Mouse (Mus musculus) left cerebral cortex, postnatal 25 days (tissue): Measurements from ENCODE around the gene Gcnt2. TPM values are rescaled to one million over a fixed set of nuclear protein-coding genes. Genes with fewer than 3 reads are reported as not detected.

Source experiments
- microRNA-seq, 2 experiments: library from miRNA; unstranded; fragments of <30 nt; microRNA quantifications; one replicate each; pipeline ENCODE4 v1.2.0; 2022
- total RNA-seq, 2 experiments: library from RNA; stranded (reverse); gene quantifications; 2 replicates each; pipeline ENCODE4 v1.2.3; 2021

Gene Gcnt2
- total RNA-seq, 2 experiments from 2014 or later = 17.3 to 17.7 TPM

Small RNAs within 50 kb of the gene (microRNA-seq; reads per million reads assigned to microRNA genes)
- 0 reads per million in 2 experiments for gene Mir5124a

Other genes starting within 250 kb of the Gcnt2 start
- gene Tfap2a, start 121.4 kb upstream of the Gcnt2 start, total RNA-seq = under 1 TPM; 0.50 to 0.57 TPM
- gene Pak1ip1, start 141.3 kb downstream of the Gcnt2 start, total RNA-seq = 10 to 100 TPM; 40.0 to 42.5 TPM
- gene Tmem14c, start 156.5 kb downstream of the Gcnt2 start, total RNA-seq = 10 to 100 TPM; 63.8 to 64.2 TPM
- gene Mak, start 220.0 kb downstream of the Gcnt2 start, total RNA-seq = 1 to 10 TPM; 2.6 to 2.9 TPM